Mouse (Mus musculus) liver, embryonic 14.5 days (tissue): ENCODE data around the gene Ezh1.

Experiments
- CTCF ChIP-seq: IDR thresholded peaks from 2 replicates; pipeline ENCODE4 v1.5.1; 2016; ENCODE audit warnings: antibody characterized with exemption, low read depth, control low read depth
- EP300 ChIP-seq: IDR thresholded peaks from 2 replicates; pipeline ENCODE4 v1.6.1; 2016; ENCODE audit warnings: antibody characterized with exemption, low read depth

- TF ChIP-seq CTCF, result no peak
- no peak for TF ChIP-seq EP300
These were observed 34.3 kb downstream of the Ezh1 start for GRCm38 (mm10) chr11:101191919-101192470.
